Mouse (Mus musculus) heart, adult 2 months (tissue): ENCODE results near the gene Ech1. TPM values are rescaled to one million over a fixed set of nuclear protein-coding genes. Genes with fewer than 3 reads are reported as not detected.

Experiments used
- DNase-seq, 2 experiments: peaks; one replicate each; pipeline ENCODE4 v3.0.0; 2021
- H3K27ac ChIP-seq: fragments of 200-600 bp; 2 replicates; pipeline ENCODE4 v1.8.1; 2022
- H3K27me3 ChIP-seq: fragments of 200-500 bp; 2 replicates; pipeline ENCODE4 v1.6.1; 2012; ENCODE audit warnings: mild to moderate bottlenecking, low read length, inconsistent platforms, mixed read lengths; ENCODE audit not compliant: control insufficient read depth, insufficient read depth
- H3K36me3 ChIP-seq: fragments of 200-500 bp; 2 replicates; pipeline ENCODE4 v1.6.1; 2012; ENCODE audit warnings: low read length, inconsistent platforms; ENCODE audit not compliant: control insufficient read depth, insufficient read depth
- H3K4me1 ChIP-seq: fragments of 200-500 bp; 2 replicates; pipeline ENCODE4 v1.6.1; 2011; ENCODE audit warnings: low read length; ENCODE audit not compliant: control insufficient read depth, insufficient read depth
- H3K4me3 ChIP-seq: fragments of 200-600 bp; 2 replicates; pipeline ENCODE4 v1.8.1; 2022
- H3K79me2 ChIP-seq: fragments of 200-500 bp; replicated peaks from 2 replicates; pipeline ENCODE4 v1.6.1; 2012; ENCODE audit warnings: mild to moderate bottlenecking, inconsistent platforms, low read length, moderate library complexity, mixed read lengths; ENCODE audit not compliant: control insufficient read depth, insufficient read depth
- H3K9ac ChIP-seq: fragments of 200-500 bp; 2 replicates; pipeline ENCODE4 v1.6.1; 2012; ENCODE audit warnings: low read depth, mild to moderate bottlenecking, control low read depth, inconsistent platforms, low read length, mixed read lengths
- CTCF ChIP-seq: fragments of 200-600 bp; IDR thresholded peaks from 2 replicates; pipeline ENCODE4 v1.8.1; 2022; ENCODE audit warnings: antibody characterized with exemption, mild to moderate bottlenecking, moderate library complexity
- EP300 ChIP-seq: fragments of 200-500 bp; IDR thresholded peaks from 2 replicates; pipeline ENCODE4 v1.6.1; 2011; ENCODE audit warnings: low read depth, low read length, control low read depth; ENCODE audit not compliant: insufficient read depth
- POLR2A ChIP-seq: fragments of 200-500 bp; IDR thresholded peaks from 2 replicates; pipeline ENCODE4 v1.6.1; 2011; ENCODE audit warnings: mild to moderate bottlenecking, low read depth, low read length, control low read depth; ENCODE audit not compliant: insufficient read depth
- WGBS: fragments of 180-500 bp; shearing (Covaris S2); methylation state at CpG from one replicate; pipeline ENCODE4 v1.1.7; 2018; 5-methylcytosine and 5-hydroxymethylcytosine counted together
- intact Hi-C: fragments of 180-260 bp; cut with DNase I; formaldehyde crosslinking; loops from one replicate; pipeline ENCODE4 v1.15.1; 2025
- polyA plus RNA-seq: library from polyadenylated mRNA; depleted of rRNA; stranded (reverse); fragments of >200 nt; gene quantifications from 2 replicates; pipeline ENCODE4 v1.2.3, GENCODE M21; 2012
- total RNA-seq, 2 experiments: library from RNA; stranded (reverse); gene quantifications; 2 replicates each; pipeline ENCODE4 v1.2.3; 2021

The Ech1 gene
- total and polyA plus RNA-seq, 3 experiments = 1,826 to 2,229 (median 2,087) TPM

- peaks cover 42% of the 10 kb centered on the region for H3K4me1 ChIP-seq
- H3K9ac ChIP-seq = no peak overlapping the region
- H3K27me3 ChIP-seq = no peaks in the 10 kb centered on the region
- 56% methylated on average over 4 of the region's 4 CpGs for WGBS
- intact Hi-C loops = no loop called here
- H3K4me3 ChIP-seq = no peak overlapping the region
- H3K27ac ChIP-seq = peak overlapping the region; percentile 23
- H3K79me2 ChIP-seq = no peaks in the 10 kb centered on the region
- H3K36me3 ChIP-seq = peaks cover 67% of the 10 kb centered on the region
- TF ChIP-seq EP300 = no peak
- TF ChIP-seq CTCF = no peak
- no peak for TF ChIP-seq POLR2A
- DNase-seq = no peak
These were observed 6.1 kb upstream of the Ech1 start for GRCm38 (mm10) chr7:28818861-28819452.

GRCm38 (mm10) chr7:28819571-28819970 is 5.4 kb upstream of the Ech1 start:
- Histone ChIP-seq H3K79me2 (no peaks in the 10 kb centered on the region), H3K27me3 (no peaks in the 10 kb centered on the region), H3K4me1 (peaks cover 44% of the 10 kb centered on the region), H3K9ac (no peak overlapping the region), H3K4me3 (no peak overlapping the region), H3K36me3 (peaks cover 61% of the 10 kb centered on the region), H3K27ac (peak overlapping the region; percentile 75)
- whole genome bisulfite sequencing = 49% methylated on average over 4 of the region's 4 CpGs
- TF ChIP-seq POLR2A (no peak), EP300 (no peak), CTCF (no peak)
- intact Hi-C loops = no loop called here
- DNase-seq = no peak

GRCm38 (mm10) chr7:28820358-28821260 is 4.4 kb upstream of the Ech1 start:
- WGBS = 19% methylated on average over 12 of the region's 12 CpGs
- H3K4me1 ChIP-seq = peaks cover 39% of the 10 kb centered on the region
- intact Hi-C loops = no loop called here
- 0 out of 2 replicates have a peak, but pooled peaks have one; percentile 17 for TF ChIP-seq POLR2A
- TF ChIP-seq CTCF = no peak
- TF ChIP-seq EP300 = peak; percentile 70; the same call in 1 of the 2 replicates
- no peak overlapping the region for H3K4me3 ChIP-seq
- no peaks in the 10 kb centered on the region for H3K27me3 ChIP-seq
- no peaks in the 10 kb centered on the region for H3K79me2 ChIP-seq
- DNase-seq = peak; percentile 64 to 72
- peak overlapping the region; percentile 75 for H3K27ac ChIP-seq
- H3K9ac ChIP-seq = no peak overlapping the region
- peaks cover 50% of the 10 kb centered on the region for H3K36me3 ChIP-seq

GRCm38 (mm10) chr7:28821261-28821831 is 3.7 kb upstream of the Ech1 start:
- intact Hi-C loops = no loop called here
- Histone ChIP-seq H3K27ac (peak overlapping the region; percentile 75), H3K4me3 (no peak overlapping the region), H3K79me2 (no peaks in the 10 kb centered on the region), H3K4me1 (peaks cover 36% of the 10 kb centered on the region), H3K9ac (no peak overlapping the region), H3K27me3 (no peaks in the 10 kb centered on the region), H3K36me3 (peaks cover 48% of the 10 kb centered on the region)
- no peak for TF ChIP-seq CTCF
- TF ChIP-seq POLR2A = 0 out of 2 replicates have a peak, but pooled peaks have one; percentile 11
- WGBS = 10% methylated on average over 10 of the region's 10 CpGs
- peak; percentile 79 to 83 for DNase-seq

- Histone ChIP-seq H3K36me3 (peaks cover 43% of the 10 kb centered on the region), H3K4me3 (no peak overlapping the region), H3K4me1 (peaks cover 36% of the 10 kb centered on the region), H3K27me3 (no peaks in the 10 kb centered on the region), H3K27ac (peak overlapping the region; percentile 98), H3K9ac (no peak overlapping the region), H3K79me2 (no peaks in the 10 kb centered on the region)
- intact Hi-C loops = no loop called here
- no peak for TF ChIP-seq EP300
- TF ChIP-seq POLR2A = no peak
- TF ChIP-seq CTCF = no peak
- WGBS = 83% methylated on average over 1 of the region's 1 CpGs
- no peak for DNase-seq
These were observed 2.5 kb upstream of the Ech1 start for GRCm38 (mm10) chr7:28822556-28822955.
